Mouse (Mus musculus) lung, postnatal 4 days (tissue): ENCODE measurements around the gene Sertad3.
A peak's percentile ranks its signal among the peaks of the same experiment; 100 is the strongest.

Experiments used
- DNase-seq, 2 experiments: peaks; one replicate each; pipeline ENCODE4 v3.0.0; 2021

The Sertad3 gene

GRCm38 (mm10) chr7:27471390-27472120 lies 2.0 kb upstream of the Sertad3 start:
- no peak for DNase-seq

- no peak for DNase-seq
Measured at GRCm38 (mm10) chr7:27472596-27472995, 972 bp upstream of the Sertad3 start.

GRCm38 (mm10) chr7:27473835-27474489 lies 394 bp downstream of the Sertad3 start:
- DNase-seq, result no peak

- peak; percentile 99 for DNase-seq
Measured at GRCm38 (mm10) chr7:27474490-27474954, 954 bp downstream of the Sertad3 start.

- DNase-seq, result no peak
Measured at GRCm38 (mm10) chr7:27475596-27475995, 2.0 kb downstream of the Sertad3 start.

- DNase-seq, result no peak
Measured at GRCm38 (mm10) chr7:27476098-27476635, 2.6 kb downstream of the Sertad3 start.

GRCm38 (mm10) chr7:27478561-27478960 lies 5.0 kb downstream of the Sertad3 start:
- no peak for DNase-seq

GRCm38 (mm10) chr7:27479750-27480149 lies 6.2 kb downstream of the Sertad3 start:
- no peak for DNase-seq

GRCm38 (mm10) chr7:27480506-27480905 lies 6.9 kb downstream of the Sertad3 start:
- DNase-seq, result no peak

- DNase-seq, result no peak
Measured at GRCm38 (mm10) chr7:27480927-27481626, 7.5 kb downstream of the Sertad3 start.

- peak; percentile 92 to 97 for DNase-seq
Measured at GRCm38 (mm10) chr7:27481627-27481969, 8.0 kb downstream of the Sertad3 start.

GRCm38 (mm10) chr7:27483860-27484259 lies 10.3 kb downstream of the Sertad3 start:
- DNase-seq, result no peak

- DNase-seq, result peak; percentile 54 to 60
Measured at GRCm38 (mm10) chr7:27486102-27486769, 12.7 kb downstream of the Sertad3 start.

GRCm38 (mm10) chr7:27486770-27487697 lies 13.5 kb downstream of the Sertad3 start, which contains the start of gene Sertad1:
TSS of gene Sertad1 (plus strand) at chr7:27486910.
- DNase-seq, result peak; percentile 100

GRCm38 (mm10) chr7:27487740-27488268 lies 14.2 kb downstream of the Sertad3 start:
- DNase-seq, result peak; percentile 82 to 87

GRCm38 (mm10) chr7:27489270-27489869 lies 15.8 kb downstream of the Sertad3 start:
- DNase-seq, result peak in 1 of 2 experiments; percentile 37

- no peak for DNase-seq
Measured at GRCm38 (mm10) chr7:27490227-27490542, 16.6 kb downstream of the Sertad3 start.

GRCm38 (mm10) chr7:27490543-27491329 lies 17.2 kb downstream of the Sertad3 start:
- peak; percentile 96 to 98 for DNase-seq

GRCm38 (mm10) chr7:27491856-27492255 lies 18.3 kb downstream of the Sertad3 start:
- peak in 1 of 2 experiments; percentile 76 for DNase-seq

GRCm38 (mm10) chr7:27493022-27493421 lies 19.5 kb downstream of the Sertad3 start:
- DNase-seq, result peak; percentile 48 to 49
